Mouse (Mus musculus): ENCODE measurements at regions not wholly inside any gene's neighbourhood (a gene's known extent, or its start where the extent isn't known, plus 50 kb on each side); places are given as distances from the start of the nearest gene placed in this dataset.

DNA sequence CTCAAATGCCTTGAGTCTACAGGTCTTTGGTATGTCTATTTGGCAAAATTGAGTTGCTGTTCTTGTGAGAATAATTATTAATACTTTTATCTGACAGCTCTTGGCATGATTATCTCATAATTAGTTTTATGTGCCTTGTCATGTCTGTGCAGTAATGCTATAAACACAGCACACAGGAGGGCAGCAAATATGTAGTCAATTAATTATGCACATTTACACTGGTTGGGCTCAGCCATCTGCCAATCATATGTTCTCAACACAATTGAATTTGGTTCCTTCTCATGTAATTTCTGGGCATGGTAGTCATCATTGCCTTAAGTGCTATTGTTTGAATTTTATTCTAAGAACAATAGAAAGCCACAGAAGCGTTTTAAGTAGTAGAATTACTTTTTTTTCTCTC is 1650.7 kb upstream of the Tenm2 start:
- no peak for DNase-seq

DNA sequence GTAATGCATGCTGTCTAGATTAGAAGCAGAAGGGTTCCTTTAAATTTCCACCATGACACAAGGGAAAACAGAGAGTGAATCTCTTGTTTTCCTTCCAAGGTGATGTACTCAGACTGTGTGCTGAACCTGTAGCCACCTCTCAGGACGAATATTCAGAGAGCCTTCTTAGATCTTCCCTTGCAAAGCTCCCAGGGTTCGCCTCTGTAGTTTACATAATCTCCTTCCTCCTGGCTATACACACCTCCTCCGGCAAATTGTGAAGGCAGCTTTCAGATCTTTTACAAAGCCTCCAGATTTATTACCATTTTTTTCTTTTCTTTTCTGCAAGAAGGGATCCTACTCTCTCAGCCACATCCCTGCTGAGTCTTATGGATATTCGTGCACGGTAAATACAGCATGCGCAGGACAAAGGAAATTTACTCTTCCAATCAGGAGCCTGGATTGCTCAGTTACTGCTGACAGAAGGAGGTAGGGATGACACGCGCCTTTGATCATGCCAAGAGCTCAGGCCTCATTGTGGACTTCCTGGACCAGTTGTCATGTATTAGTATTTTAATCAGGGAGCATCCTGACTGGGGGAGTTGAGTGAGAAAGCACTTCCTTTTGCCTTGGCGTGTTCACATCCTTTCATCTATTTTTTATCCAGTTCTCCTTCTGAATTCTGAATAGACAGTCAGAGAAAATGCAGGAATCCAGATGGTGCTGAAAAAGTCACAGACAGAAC is 1626.0 kb upstream of the Tenm2 start:
- no peak for DNase-seq

- DNase-seq: no peak
Measured at GRCm38 (mm10) chr11:38856645-38857044, 1620.9 kb upstream of the Tenm2 start.

DNA sequence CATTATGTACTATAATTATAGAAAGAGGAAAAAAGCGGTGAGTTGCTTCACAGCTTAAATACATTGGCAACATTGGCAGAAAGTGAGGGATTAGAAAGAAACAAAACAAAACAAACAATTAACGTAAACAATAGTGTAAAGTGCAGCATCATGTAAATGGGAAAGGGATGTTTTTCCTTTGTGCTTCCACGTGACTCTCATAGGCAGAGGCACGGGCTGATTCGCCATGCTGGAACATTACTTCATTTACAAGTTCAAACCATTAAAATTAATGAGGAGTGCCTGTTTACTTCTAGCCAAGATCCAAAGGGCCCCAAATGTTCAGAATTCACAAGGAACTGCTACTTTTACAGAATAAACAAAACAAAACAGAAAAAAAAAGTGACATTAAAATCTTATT is 1593.4 kb upstream of the Tenm2 start:
- no peak for DNase-seq

- no peak for DNase-seq
Measured at GRCm38 (mm10) chr11:38828375-38828774, 1592.6 kb upstream of the Tenm2 start.

DNA sequence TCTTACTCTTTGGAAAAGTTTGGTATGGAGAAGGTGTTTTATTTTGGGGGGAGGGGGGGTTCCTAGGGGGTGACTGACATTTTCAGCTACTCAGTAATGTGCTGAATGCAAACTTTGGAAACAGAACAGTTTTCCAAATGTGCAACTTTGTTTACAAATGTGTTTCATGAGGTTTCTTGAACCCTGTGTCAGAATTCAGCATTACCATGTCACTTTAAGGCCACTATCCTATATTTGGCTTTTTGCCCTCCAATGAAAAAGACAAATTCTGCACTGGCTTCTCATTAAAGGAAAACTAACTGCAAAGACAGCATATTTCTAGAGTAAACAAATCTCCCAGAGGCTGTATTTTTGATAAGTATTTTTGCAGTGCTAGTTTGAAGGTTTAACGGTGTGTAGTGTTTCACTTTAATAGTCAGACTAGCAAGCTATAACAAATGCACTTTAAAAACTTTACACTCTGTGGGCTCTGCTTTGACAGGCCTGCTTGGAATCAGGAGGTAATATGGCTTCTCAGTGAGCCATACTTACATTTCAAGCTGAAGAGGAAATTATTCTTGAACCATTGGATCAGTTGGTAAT is 1589.5 kb upstream of the Tenm2 start:
- DNase-seq: no peak

DNA sequence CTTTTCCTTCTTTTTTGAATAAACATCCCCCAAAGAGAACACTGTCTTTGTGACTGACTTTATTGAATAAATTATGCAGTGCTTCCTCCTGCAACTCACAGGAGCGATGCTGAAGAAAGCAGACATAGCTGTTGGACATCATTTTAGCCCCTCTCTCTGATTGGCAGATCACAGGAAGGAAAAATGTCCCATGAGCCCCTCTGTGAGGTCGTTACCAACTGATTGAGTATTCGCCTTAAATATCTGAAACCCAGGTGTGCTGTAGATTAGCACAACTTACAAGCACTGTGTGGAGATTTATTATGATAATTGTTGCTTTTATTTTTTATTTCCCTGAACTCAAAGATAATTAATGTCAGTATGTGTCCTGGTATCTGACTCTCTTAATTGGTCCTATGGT is 1582.4 kb upstream of the Tenm2 start:
- no peak for DNase-seq

GRCm38 (mm10) chr11:38783548-38783947 is 1547.8 kb upstream of the Tenm2 start:
- no peak for DNase-seq

DNA sequence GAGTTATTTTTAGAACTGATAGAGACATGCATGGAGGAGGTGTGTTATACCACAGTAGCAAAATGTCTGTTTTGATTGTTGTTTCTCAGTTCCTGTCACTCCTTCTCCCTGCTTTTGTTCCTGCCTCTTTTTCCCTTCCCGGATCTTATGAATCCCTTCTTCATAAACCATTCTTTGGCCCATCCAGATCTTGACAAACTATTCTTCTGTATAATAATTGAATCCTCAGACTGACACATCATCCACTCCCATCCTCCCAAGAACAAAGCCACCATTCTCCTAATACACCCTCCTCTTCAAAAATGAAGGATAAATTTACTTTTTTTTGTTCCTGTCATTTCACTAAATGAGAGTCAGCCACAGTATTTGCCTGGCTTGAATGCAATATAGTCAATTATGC is 1543.8 kb upstream of the Tenm2 start:
- no peak for DNase-seq

GRCm38 (mm10) chr11:38762241-38762640 is 1526.5 kb upstream of the Tenm2 start:
- DNase-seq: no peak

DNA sequence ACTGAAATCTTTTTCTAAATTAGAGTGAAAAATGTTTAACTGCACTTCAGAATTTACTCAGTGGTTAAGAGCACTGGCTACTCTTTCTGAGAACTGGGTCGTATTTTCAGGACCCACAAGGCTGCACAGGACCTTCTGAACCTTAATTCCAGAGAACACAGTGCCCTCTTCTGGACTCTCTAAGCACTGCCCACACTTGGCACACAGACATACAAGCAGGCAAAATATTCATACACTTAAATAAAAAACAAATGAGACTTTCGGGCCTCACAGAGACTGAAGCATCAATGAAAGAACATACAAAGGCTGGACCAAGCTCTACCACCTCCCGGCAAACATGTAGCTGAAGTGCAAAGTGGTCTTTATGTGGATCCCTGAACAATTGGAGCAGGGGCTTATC is 1511.8 kb upstream of the Tenm2 start:
- peak; percentile 4 to 7 for DNase-seq

DNA sequence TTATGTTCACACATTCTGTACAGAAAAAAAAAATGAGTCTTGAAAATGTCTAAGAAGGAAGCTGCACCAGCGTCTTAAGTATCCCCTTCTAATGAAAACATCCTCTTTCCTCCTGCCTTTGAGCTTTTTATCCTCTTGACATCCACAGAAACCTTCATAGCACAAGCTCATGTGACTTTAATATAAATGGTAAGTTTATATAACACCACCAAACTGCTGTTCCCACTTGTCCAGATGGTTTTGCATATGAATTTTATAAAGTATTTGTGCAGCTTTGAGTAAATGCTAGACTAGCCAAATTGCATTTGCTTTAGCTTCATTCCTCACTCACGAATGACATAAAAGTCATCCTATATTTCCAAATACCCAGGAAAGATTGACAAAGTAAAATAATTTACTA is 1493.3 kb upstream of the Tenm2 start:
- DNase-seq: no peak

DNA sequence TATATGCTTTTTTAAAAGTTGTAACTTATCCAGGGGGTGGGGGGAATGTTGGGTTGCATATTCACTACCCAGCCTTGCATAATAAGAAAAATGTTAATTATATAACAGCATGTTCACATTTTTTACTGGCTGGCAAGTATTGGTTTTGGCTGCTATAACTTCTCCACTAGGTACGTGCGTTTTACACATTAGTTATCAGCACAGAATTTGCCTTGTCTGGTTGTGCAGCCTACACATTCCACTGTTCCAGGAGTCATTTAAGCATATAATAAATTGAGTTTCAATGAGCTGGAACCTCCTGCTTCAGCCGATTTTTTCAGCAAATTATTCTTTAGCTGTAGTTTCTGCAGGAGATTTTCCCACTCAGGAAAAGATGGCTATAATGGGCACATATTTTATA is 1479.9 kb upstream of the Tenm2 start:
- no peak for DNase-seq

- no peak for DNase-seq
Measured at GRCm38 (mm10) chr11:38681264-38681663, 1445.5 kb upstream of the Tenm2 start.

- DNase-seq: no peak
Measured at GRCm38 (mm10) chr11:38673367-38674056, 1437.7 kb upstream of the Tenm2 start.
